Mouse (Mus musculus) mesoderm, embryonic 11.5 days (tissue): ENCODE results near the gene Hmcn1.
A peak's percentile ranks its signal among the peaks of the same experiment; 100 is the strongest.

Experiments
- DNase-seq: peaks from one replicate; pipeline ENCODE4 v3.0.0-alpha.2; 2012; ENCODE audit warnings: low read depth, low spot score

Hmcn1 gene

GRCm38 (mm10) chr1:150537410-150538128 is 455.7 kb downstream of the Hmcn1 start:
- no peak for DNase-seq

- DNase-seq, result peak; percentile 67
Measured at GRCm38 (mm10) chr1:150535770-150536534, 457.3 kb downstream of the Hmcn1 start.

GRCm38 (mm10) chr1:150534587-150534986 is 458.6 kb downstream of the Hmcn1 start:
- DNase-seq, result no peak

GRCm38 (mm10) chr1:150513041-150513440 is 480.2 kb downstream of the Hmcn1 start:
- no peak for DNase-seq
